Comparison of ENCODE assay signal across 12 mouse cellular contexts in genomic region chr16:96846113-96846512, GRCm38 (mm10).
DNase-seq lines count a peak whose midpoint lies in the region; ATAC-seq lines count a peak whose summit lies in the region.
"Had no signal": no experiment of that assay in that cellular context is flagged by ENCODE, and none has a peak within 500 bp of the region (broad histone marks: within the 10 kb centered on the region; RNA-seq: fewer than 3 reads in every experiment).

No protein-coding gene starts in this region.

- peak; percentile 38; the same call in 1 of the 2 replicates for ATAC-seq in midbrain, embryonic 15.5 days (replicated peaks)

- peak overlapping the region; percentile 81 for H3K27ac ChIP-seq in hindbrain, embryonic 10.5 days
- H3K27ac ChIP-seq in midbrain, embryonic 15.5 days = 0 out of 2 replicates have a peak overlapping the region, but pooled peaks have one; percentile 41
- H3K27ac ChIP-seq: heart, embryonic 15.5 days; left cerebral cortex, adult 2 months had no signal

- H3K36me3 ChIP-seq in hindbrain, embryonic 10.5 days = no peaks in the 10 kb centered on the region
- H3K36me3 ChIP-seq in midbrain, embryonic 15.5 days (replicated peaks) = no peaks in the 10 kb centered on the region
- H3K36me3 ChIP-seq: heart, embryonic 15.5 days had no signal

- H3K4me1 ChIP-seq in hindbrain, embryonic 10.5 days (replicated peaks) = peaks cover 32% of the 10 kb centered on the region
- peaks cover 42% of the 10 kb centered on the region for H3K4me1 ChIP-seq in midbrain, embryonic 15.5 days
- H3K4me1 ChIP-seq: heart, embryonic 15.5 days had no signal

- no peak overlapping the region for H3K9ac ChIP-seq in midbrain, embryonic 15.5 days
- H3K9ac ChIP-seq: heart, embryonic 15.5 days had no signal

- H3K27me3 ChIP-seq in hindbrain, embryonic 10.5 days (ENCODE audit: insufficient read depth, poor library complexity, severe bottlenecking) = no peaks in the 10 kb centered on the region
- H3K27me3 ChIP-seq in midbrain, embryonic 15.5 days (replicated peaks) = no peaks in the 10 kb centered on the region
- H3K27me3 ChIP-seq: heart, embryonic 15.5 days had no signal

- H3K9me3 ChIP-seq in hindbrain, embryonic 10.5 days = no peaks in the 10 kb centered on the region
- H3K9me3 ChIP-seq in midbrain, embryonic 15.5 days = no peaks in the 10 kb centered on the region
- H3K9me3 ChIP-seq: heart, embryonic 15.5 days had no signal

- no peak overlapping the region for H3K4me2 ChIP-seq in midbrain, embryonic 15.5 days
- H3K4me2 ChIP-seq: heart, embryonic 15.5 days had no signal

- peak; percentile 48 for DNase-seq in embryo, embryonic 10 days (ENCODE audit: low spot score)
- DNase-seq in embryo, embryonic 9.5 days (ENCODE audit: extremely low spot score) = no peak
- DNase-seq in embryo, embryonic 10.5 days (ENCODE audit: low spot score) = peak; percentile 49
- no peak for DNase-seq in hindbrain, embryonic 10.5 days (ENCODE audit: low spot score)
- no peak for DNase-seq in heart, adult 8-10 months (ENCODE audit: low spot score)
- no peak for DNase-seq in adrenal gland, postnatal 14 days
- no peak for DNase-seq in adrenal gland, postnatal 25 days
- DNase-seq: lung, postnatal 4 days; thymus, postnatal 4 days had no signal

- no peak overlapping the region for H3K4me3 ChIP-seq in hindbrain, embryonic 10.5 days
- no peak overlapping the region for H3K4me3 ChIP-seq in midbrain, embryonic 15.5 days
- H3K4me3 ChIP-seq: heart, embryonic 15.5 days; left cerebral cortex, adult 2 months had no signal

- 74% methylated on average over 3 of the region's 3 CpGs for WGBS in hindbrain, embryonic 10.5 days
- 55% methylated on average over 3 of the region's 3 CpGs for WGBS in midbrain, embryonic 15.5 days

Comparison
In these comparisons a context has a peak if more than half of its experiments do, and no peak if none do; other contexts are left out.
1. DNase-seq: peak in embryo, embryonic 10 days (single experiment) and embryo, embryonic 10.5 days (single experiment); none in embryo, embryonic 9.5 days (single experiment), hindbrain, embryonic 10.5 days (single experiment), heart, adult 8-10 months (single experiment), adrenal gland, postnatal 14 days (single experiment) and adrenal gland, postnatal 25 days (single experiment).